Comparison of ENCODE assay signal across 16 mouse cellular contexts in the genomic region with DNA sequence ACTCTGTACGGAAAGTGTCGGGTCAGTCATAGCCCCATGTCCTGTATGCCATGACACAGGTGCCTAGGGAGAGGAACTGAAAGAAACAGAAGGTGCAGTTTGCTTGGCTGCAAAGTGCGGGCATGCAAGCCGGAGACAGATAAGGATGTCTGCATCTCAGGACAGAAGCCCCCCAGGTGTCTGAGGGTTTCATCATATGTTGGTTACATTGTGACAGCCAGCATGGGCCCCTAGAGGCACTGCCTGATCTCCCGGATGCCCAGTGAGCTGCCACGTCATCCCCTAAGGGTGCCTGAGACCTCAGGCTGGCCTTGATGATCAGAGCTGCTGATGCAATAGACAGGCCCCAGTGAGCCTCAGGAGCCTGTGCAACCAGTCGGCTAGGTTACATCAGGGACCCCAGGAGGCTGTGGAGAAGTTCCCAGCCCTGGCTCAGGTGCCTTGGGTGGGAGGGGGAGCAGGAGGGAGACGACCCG. TPM values are rescaled to one million over a fixed set of nuclear protein-coding genes. Genes with fewer than 3 reads are reported as not detected.
A peak's percentile ranks its signal among the peaks of the same experiment; 100 is the strongest.
DNase-seq lines count a peak whose midpoint lies in the region; ATAC-seq and TF ChIP-seq lines count a peak whose summit lies in the region.
"Had no signal": no experiment of that assay in that cellular context is flagged by ENCODE, and none has a peak within 500 bp of the region (broad histone marks: within the 10 kb centered on the region; RNA-seq: fewer than 3 reads in every experiment).

No protein-coding gene starts in this region.

- no peak for DNase-seq in hindbrain, embryonic 14.5 days (ENCODE audit: low spot score)
- peak; percentile 28 for DNase-seq in 3T3-L1 (ENCODE audit: low read depth, low spot score)
- DNase-seq in CH12.LX (ENCODE audit: extremely low read depth), result peak; percentile 99
- DNase-seq in urinary bladder, postnatal 25 days (ENCODE audit: low spot score), result no peak
- DNase-seq in thymus, postnatal 0 days (ENCODE audit: low spot score), result no peak
- no peak for DNase-seq in layer of hippocampus, adult 9-11 months
- DNase-seq: cerebellum, postnatal 10 days; kidney, adult 8-10 months; lung, postnatal 14 days; thymus, adult 2 months had no signal

- in situ Hi-C loops in CH12.LX (cut with MboI; ENCODE audit: low pct_ligation_motif_present, low pct_unique_long_range_greater_than_20kb, low sequenced_read_pairs), result loop anchor here (5.0 kb wide), 1 partner anchor 99 kb away; no protein-coding TSS in a partner anchor

- WGBS in hindbrain, embryonic 13.5 days, result 79% methylated on average over 9 of the region's 9 CpGs
- WGBS in hindbrain, embryonic 14.5 days, result 76% methylated on average over 9 of the region's 9 CpGs

- dilution Hi-C loops in CH12.LX (cut with MboI; ENCODE audit: extremely low pct_ligation_motif_present, extremely low pct_unique_long_range_greater_than_20kb, low sequenced_read_pairs), result no loop called here

- H3K27me3 ChIP-seq in hindbrain, embryonic 13.5 days, result no peaks in the 10 kb centered on the region
- no peaks in the 10 kb centered on the region for H3K27me3 ChIP-seq in hindbrain, embryonic 14.5 days (ENCODE audit: control insufficient read depth, insufficient read depth, low read length)
- peaks cover 3% of the 10 kb centered on the region for H3K27me3 ChIP-seq in CH12.LX (replicated peaks)
- H3K27me3 ChIP-seq: limb, embryonic 12.5 days; liver, embryonic 15.5 days had no signal

- no peak for ATAC-seq in hindbrain, embryonic 13.5 days (ENCODE audit: low FRiP score)
- ATAC-seq in hindbrain, embryonic 14.5 days (ENCODE audit: low FRiP score), result no peak
- 0 out of 2 replicates have a peak, but pooled peaks have one; percentile 12 for ATAC-seq in common myeloid progenitor, adult 5-6 weeks (replicated peaks; ENCODE audit: low read depth, poor library complexity, severe bottlenecking)

- no peak overlapping the region for H3K4me3 ChIP-seq in hindbrain, embryonic 13.5 days
- H3K4me3 ChIP-seq in hindbrain, embryonic 14.5 days (replicated peaks; ENCODE audit: low read length), result no peak overlapping the region
- H3K4me3 ChIP-seq in CH12.LX (replicated peaks in 1 of 3; ENCODE audit: low read depth in 2 of 3, low read length in 2 of 3, poor library complexity in 1 of 3), result peak overlapping the region in 2 of 3 experiments; percentile 26 to 48
- H3K4me3 ChIP-seq: erythroblast, embryonic 14.5 days; limb, embryonic 12.5 days; liver, embryonic 15.5 days had no signal

- TF ChIP-seq RAD21 in CH12.LX (IDR thresholded peaks at IDR 0.05; ENCODE audit: low read depth, low read length), result no peak; the same call in 1 of the 2 replicates

- peak in 1 of 2 experiments; percentile 10; a peak in 1 of 4 replicates for TF ChIP-seq CTCF in CH12.LX (conservative IDR thresholded peaks at IDR 0.05 in 1 of 2, IDR thresholded peaks at IDR 0.05 in 1 of 2; ENCODE audit: low read depth in 2 of 2, low read length in 2 of 2)

- no peak for TF ChIP-seq POLR2A in CH12.LX (IDR thresholded peaks at IDR 0.05; ENCODE audit: low read depth, low read length)

- H3K79me2 ChIP-seq in CH12.LX (replicated peaks; ENCODE audit: control insufficient read depth, extremely low read depth, insufficient read depth, poor library complexity, severe bottlenecking), result no peaks in the 10 kb centered on the region

- 0 out of 2 replicates have a peak overlapping the region, but pooled peaks have one; percentile 14 for H3K9ac ChIP-seq in hindbrain, embryonic 13.5 days
- H3K9ac ChIP-seq in hindbrain, embryonic 14.5 days, result no peak overlapping the region
- peak overlapping the region; percentile 87 for H3K9ac ChIP-seq in CH12.LX (ENCODE audit: insufficient read depth, low read depth)
- H3K9ac ChIP-seq: limb, embryonic 12.5 days; liver, embryonic 15.5 days had no signal

- H3K4me2 ChIP-seq in hindbrain, embryonic 13.5 days, result no peak overlapping the region
- H3K4me2 ChIP-seq in hindbrain, embryonic 14.5 days (replicated peaks), result no peak overlapping the region
- peak overlapping the region; percentile 53; the same call in 1 of the 2 replicates for H3K4me2 ChIP-seq in CH12.LX (ENCODE audit: insufficient read depth, low read depth, poor library complexity, severe bottlenecking)
- H3K4me2 ChIP-seq: limb, embryonic 12.5 days; liver, embryonic 15.5 days; midbrain, embryonic 11.5 days had no signal

- peak; percentile 99 for TF ChIP-seq EP300 in CH12.LX (IDR thresholded peaks at IDR 0.05; ENCODE audit: low read length)

- H3K36me3 ChIP-seq in hindbrain, embryonic 13.5 days, result no peaks in the 10 kb centered on the region
- H3K36me3 ChIP-seq in hindbrain, embryonic 14.5 days (replicated peaks; ENCODE audit: control insufficient read depth, insufficient read depth), result 0 out of 2 replicates have a peak, but pooled peaks cover 4% of the 10 kb centered on the region
- H3K36me3 ChIP-seq in CH12.LX (replicated peaks in 1 of 2; ENCODE audit: control insufficient read depth in 1 of 2, insufficient read depth in 1 of 2, low read length in 1 of 2), result no peaks in the 10 kb centered on the region
- H3K36me3 ChIP-seq: liver, embryonic 15.5 days had no signal

- H3K9me3 ChIP-seq in hindbrain, embryonic 13.5 days, result no peaks in the 10 kb centered on the region
- no peaks in the 10 kb centered on the region for H3K9me3 ChIP-seq in hindbrain, embryonic 14.5 days (ENCODE audit: control insufficient read depth, low read length)
- no peaks in the 10 kb centered on the region for H3K9me3 ChIP-seq in CH12.LX (replicated peaks; ENCODE audit: low read length)
- H3K9me3 ChIP-seq: limb, embryonic 12.5 days; liver, embryonic 15.5 days had no signal

- H3K4me1 ChIP-seq in hindbrain, embryonic 13.5 days (replicated peaks), result peaks cover 55% of the 10 kb centered on the region
- H3K4me1 ChIP-seq in hindbrain, embryonic 14.5 days (replicated peaks; ENCODE audit: control insufficient read depth, insufficient read depth, low read length), result peaks cover 27% of the 10 kb centered on the region
- peaks cover 62 to 87% of the 10 kb centered on the region in 2 experiments for H3K4me1 ChIP-seq in CH12.LX (ENCODE audit: control insufficient read depth in 1 of 2, insufficient read depth in 2 of 2)

- peak overlapping the region; percentile 86; the same call in 1 of the 2 replicates for H3K27ac ChIP-seq in hindbrain, embryonic 13.5 days
- no peak overlapping the region for H3K27ac ChIP-seq in hindbrain, embryonic 14.5 days
- peak overlapping the region; percentile 99 for H3K27ac ChIP-seq in CH12.LX (ENCODE audit: insufficient read depth, low read depth)
- H3K27ac ChIP-seq: limb, embryonic 12.5 days; liver, embryonic 15.5 days had no signal

TF ChIP-seq in CH12.LX, 34 proteins besides CTCF, POLR2A, EP300 and RAD21 (continues in another document):
- TF ChIP-seq MYC (IDR thresholded peaks at IDR 0.05; ENCODE audit: low read depth, low read length) (peak; percentile 95), USF2 (conservative IDR thresholded peaks at IDR 0.05; ENCODE audit: low read depth, low read length) (no peak), MEF2A (IDR thresholded peaks at IDR 0.05; ENCODE audit: borderline replicate concordance, low read depth, low read length) (peak; percentile 86), KAT2A (IDR thresholded peaks at IDR 0.05; ENCODE audit: insufficient replicate concordance, low read length) (peak; percentile 86; the same call in 1 of the 2 replicates), MXI1 (IDR thresholded peaks at IDR 0.05; ENCODE audit: low read depth, low read length) (peak; percentile 94), E2F4 (IDR thresholded peaks at IDR 0.05; ENCODE audit: insufficient replicate concordance, low read depth, low read length) (no peak), GABPA (IDR thresholded peaks at IDR 0.05; ENCODE audit: insufficient replicate concordance, low read depth, low read length) (no peak), ZC3H11A (IDR thresholded peaks at IDR 0.05; ENCODE audit: low read depth, low read length) (no peak), UBTF (IDR thresholded peaks at IDR 0.05; ENCODE audit: low read depth, low read length) (no peak; the same call in 1 of the 2 replicates), HCFC1 (IDR thresholded peaks at IDR 0.05; ENCODE audit: low read depth, low read length) (peak; percentile 72), TCF12 (IDR thresholded peaks at IDR 0.05; ENCODE audit: low read depth, low read length) (peak; percentile 100), CHD1 (IDR thresholded peaks at IDR 0.05; ENCODE audit: low read depth, low read length) (no peak), CHD2 (IDR thresholded peaks at IDR 0.05; ENCODE audit: low read length) (peak; percentile 91), USF1 (IDR thresholded peaks at IDR 0.05; ENCODE audit: low read depth, low read length) (no peak), JUND (conservative IDR thresholded peaks at IDR 0.05; ENCODE audit: low read depth, low read length) (peak; percentile 80), ZMIZ1 (IDR thresholded peaks at IDR 0.05; ENCODE audit: low read depth, low read length) (no peak; the same call in none of the 2 replicates), IRF4 (IDR thresholded peaks at IDR 0.05; ENCODE audit: low read depth, low read length) (peak; percentile 98), POLR2AphosphoS2 (IDR thresholded peaks at IDR 0.05; ENCODE audit: low read depth, low read length) (no peak; the same call in 1 of the 2 replicates), ZNF384 (IDR thresholded peaks at IDR 0.05; ENCODE audit: low read depth, low read length) (peak; percentile 35; the same call in 1 of the 2 replicates), ZKSCAN1 (IDR thresholded peaks at IDR 0.05; ENCODE audit: borderline replicate concordance, low read depth, low read length) (no peak), PAX5 (IDR thresholded peaks at IDR 0.05; ENCODE audit: low read length) (no peak)

RNA-seq across cellular contexts. Expression of a gene that starts 36.7 kb away (rescaled TPM):
- polyA plus RNA-seq in hindbrain, embryonic 13.5 days (2015; fragmentation: Nextera tagmentation; extraction: Ambion mirVana), result 57.4 and 61.1 TPM in 2 replicates
- polyA plus RNA-seq in hindbrain, embryonic 14.5 days (2014; fragmentation: Nextera tagmentation; extraction: Ambion mirVana), result 39.3 and 41.2 TPM in 2 replicates
- total RNA-seq in CH12.LX (2012; rRNA removed), result 9.4 and 15.9 TPM in 2 replicates
- total RNA-seq in CH12.LX (2014; rRNA removed), result 0.65 and 0.79 TPM in 2 replicates
- polyA plus RNA-seq in CH12.LX (2012; ENCODE audit: insufficient read length, low read depth), result 2.4 and 2.7 TPM in 2 replicates
- total RNA-seq in common myeloid progenitor, adult 5-6 weeks (2017), result 3.5 and 4.3 TPM in 2 replicates
- polyA plus RNA-seq in thymus, postnatal 0 days (2015; fragmentation: Nextera tagmentation; extraction: Ambion mirVana), result 5.3 and 5.9 TPM in 2 replicates

RNA-seq across cellular contexts. Expression of a gene that starts 36.7 kb away (rescaled TPM):
- 14.6 and 18.0 TPM in 2 replicates for polyA plus RNA-seq in hindbrain, embryonic 13.5 days (2015; fragmentation: Nextera tagmentation; extraction: Ambion mirVana)
- polyA plus RNA-seq in hindbrain, embryonic 14.5 days (2014; fragmentation: Nextera tagmentation; extraction: Ambion mirVana), result 12.0 and 14.1 TPM in 2 replicates
- total RNA-seq in CH12.LX (2012; rRNA removed) (0.80 and 1.3 TPM in 2 replicates), CH12.LX (2014; rRNA removed) (0.82 and 0.97 TPM in 2 replicates)
- polyA plus RNA-seq in CH12.LX (2012; ENCODE audit: insufficient read length, low read depth), result 1.2 and 1.4 TPM in 2 replicates
- 11.5 and 24.3 TPM in 2 replicates for total RNA-seq in common myeloid progenitor, adult 5-6 weeks (2017)
- polyA plus RNA-seq in thymus, postnatal 0 days (2015; fragmentation: Nextera tagmentation; extraction: Ambion mirVana), result 4.6 and 5.3 TPM in 2 replicates

Comparison
In these comparisons a context has a peak if more than half of its experiments do, and no peak if none do; other contexts are left out.
1. H3K4me3 ChIP-seq: peak in CH12.LX (2 of 3); none in hindbrain, embryonic 13.5 days (single experiment) and hindbrain, embryonic 14.5 days (single experiment).
2. DNase-seq: peak in 3T3-L1 (single experiment) and CH12.LX (single experiment); none in hindbrain, embryonic 14.5 days (single experiment), urinary bladder, postnatal 25 days (single experiment), thymus, postnatal 0 days (single experiment) and layer of hippocampus, adult 9-11 months (single experiment).